Mouse (Mus musculus): ENCODE measurements around the gene Mpo. TPM values are rescaled to one million over a fixed set of nuclear protein-coding genes. Genes with fewer than 3 reads are reported as not detected.

The Mpo gene
- polyA plus RNA-seq, 1 experiment from 2014 or later, result 1.2 TPM

GRCm38 (mm10) chr11:87760301-87761081 is 32.9 kb upstream of the Mpo start, which contains the start of gene Tspoap1:
Gene Tspoap1, plus strand, starts transcription at chr11:87760541.
- ATAC-seq (ENCODE audit: low FRiP score, low read depth), result peak; percentile 75
- H3K4me3 ChIP-seq, result peak within 1 kb of the TSS; percentile 74
- H3K36me3 ChIP-seq, result no peaks in the 10 kb centered on the region
- H3K4me2 ChIP-seq (replicated peaks), result peak within 1 kb of the TSS; percentile 98
- WGBS, result 6% methylated on average over 23 of the region's 23 CpGs
- H3K9me3 ChIP-seq, result no peaks in the 10 kb centered on the region
- peaks cover 52% of the 10 kb centered on the region for H3K4me1 ChIP-seq
- H3K9ac ChIP-seq (replicated peaks), result peak within 1 kb of the TSS; percentile 65
- peak within 1 kb of the TSS; percentile 77 for H3K27ac ChIP-seq (replicated peaks)
- H3K27me3 ChIP-seq, result peaks cover 52% of the 10 kb centered on the region

- H3K9ac ChIP-seq (replicated peaks), result peak overlapping the region; percentile 65
- WGBS, result 66% methylated on average over 11 of the region's 11 CpGs
- H3K4me1 ChIP-seq, result peaks cover 52% of the 10 kb centered on the region
Observed at GRCm38 (mm10) chr11:87761181-87761721, 32.1 kb upstream of the Mpo start.

GRCm38 (mm10) chr11:87761806-87762701 is 31.3 kb upstream of the Mpo start:
- H3K4me3 ChIP-seq, result peak overlapping the region; percentile 74
- H3K4me2 ChIP-seq (replicated peaks), result peak overlapping the region; percentile 98
- H3K9ac ChIP-seq (replicated peaks), result peak overlapping the region; percentile 82
- 0 out of 2 replicates have a peak overlapping the region, but pooled peaks have one; percentile 58 for H3K27ac ChIP-seq (replicated peaks)
- WGBS, result 80% methylated on average over 14 of the region's 14 CpGs
- H3K36me3 ChIP-seq, result no peaks in the 10 kb centered on the region
- H3K9me3 ChIP-seq, result no peaks in the 10 kb centered on the region
- H3K27me3 ChIP-seq, result peaks cover 67% of the 10 kb centered on the region
- no peak for ATAC-seq (ENCODE audit: low FRiP score, low read depth)
- H3K4me1 ChIP-seq, result peaks cover 52% of the 10 kb centered on the region

More at GRCm38 (mm10) chr11:87761181-87761721, 32.1 kb upstream of the Mpo start:
- no peaks in the 10 kb centered on the region for H3K36me3 ChIP-seq
- peak overlapping the region; percentile 98 for H3K4me2 ChIP-seq (replicated peaks)
- H3K27me3 ChIP-seq, result peaks cover 60% of the 10 kb centered on the region
- ATAC-seq (ENCODE audit: low FRiP score, low read depth), result no peak
- no peaks in the 10 kb centered on the region for H3K9me3 ChIP-seq
- no peak overlapping the region; the same call in 1 of the 2 replicates for H3K27ac ChIP-seq (replicated peaks)
- H3K4me3 ChIP-seq, result peak overlapping the region; percentile 74

- H3K4me3 ChIP-seq, result peak overlapping the region; percentile 74
- 43% methylated on average over 12 of the region's 12 CpGs for WGBS
- peak overlapping the region; percentile 58 for H3K27ac ChIP-seq (replicated peaks)
- peak overlapping the region; percentile 82 for H3K9ac ChIP-seq (replicated peaks)
- peaks cover 52% of the 10 kb centered on the region for H3K4me1 ChIP-seq
- H3K36me3 ChIP-seq, result no peaks in the 10 kb centered on the region
- peak overlapping the region; percentile 98 for H3K4me2 ChIP-seq (replicated peaks)
- no peak for ATAC-seq (ENCODE audit: low FRiP score, low read depth)
- H3K27me3 ChIP-seq, result peaks cover 67% of the 10 kb centered on the region
- H3K9me3 ChIP-seq, result no peaks in the 10 kb centered on the region
Observed at GRCm38 (mm10) chr11:87762702-87763385, 30.5 kb upstream of the Mpo start.

GRCm38 (mm10) chr11:87763511-87763987 is 29.8 kb upstream of the Mpo start:
- peaks cover 52% of the 10 kb centered on the region for H3K4me1 ChIP-seq
- peaks cover 4% of the 10 kb centered on the region; the same call in 1 of the 2 replicates for H3K36me3 ChIP-seq
- peak; percentile 60 for ATAC-seq (ENCODE audit: low FRiP score, low read depth)
- H3K27me3 ChIP-seq, result peaks cover 67% of the 10 kb centered on the region
- peak overlapping the region; percentile 82 for H3K9ac ChIP-seq (replicated peaks)
- peak overlapping the region; percentile 98 for H3K4me2 ChIP-seq (replicated peaks)
- no peaks in the 10 kb centered on the region for H3K9me3 ChIP-seq
- WGBS, result under 1% methylated on average over 17 of the region's 17 CpGs
- peak overlapping the region; percentile 58 for H3K27ac ChIP-seq (replicated peaks)
- peak overlapping the region; percentile 74 for H3K4me3 ChIP-seq

- H3K27me3 ChIP-seq, result peaks cover 67% of the 10 kb centered on the region
- under 1% methylated on average over 65 of the region's 65 CpGs for WGBS
- peak; percentile 50 for ATAC-seq (ENCODE audit: low FRiP score, low read depth)
- peak overlapping the region; percentile 58 for H3K27ac ChIP-seq (replicated peaks)
- peaks cover 6% of the 10 kb centered on the region; the same call in 1 of the 2 replicates for H3K36me3 ChIP-seq
- peak overlapping the region; percentile 74 for H3K4me3 ChIP-seq
- peak overlapping the region; percentile 82 for H3K9ac ChIP-seq (replicated peaks)
- peaks cover 52% of the 10 kb centered on the region for H3K4me1 ChIP-seq
- H3K9me3 ChIP-seq, result no peaks in the 10 kb centered on the region
- H3K4me2 ChIP-seq (replicated peaks), result peak overlapping the region; percentile 98
Observed at GRCm38 (mm10) chr11:87763988-87764876, 29.1 kb upstream of the Mpo start.

- no peak for ATAC-seq (ENCODE audit: low FRiP score, low read depth)
- Histone ChIP-seq H3K4me3 (no peak overlapping the region), H3K36me3 (peaks cover 41% of the 10 kb centered on the region), H3K27me3 (peaks cover 26% of the 10 kb centered on the region), H3K4me2 (replicated peaks) (no peak overlapping the region), H3K9ac (replicated peaks) (no peak overlapping the region), H3K4me1 (peaks cover 17% of the 10 kb centered on the region), H3K27ac (replicated peaks) (no peak overlapping the region), H3K9me3 (no peaks in the 10 kb centered on the region)
- 96% methylated on average over 2 of the region's 4 CpGs for WGBS
Observed at GRCm38 (mm10) chr11:87768745-87769144, 24.6 kb upstream of the Mpo start.

GRCm38 (mm10) chr11:87770989-87771388 is 22.4 kb upstream of the Mpo start:
- no peak overlapping the region for H3K4me2 ChIP-seq (replicated peaks)
- 62% methylated on average over 3 of the region's 3 CpGs for WGBS
- H3K27ac ChIP-seq (replicated peaks), result no peak overlapping the region
- no peaks in the 10 kb centered on the region for H3K4me1 ChIP-seq
- peaks cover 15% of the 10 kb centered on the region for H3K27me3 ChIP-seq
- no peak overlapping the region for H3K4me3 ChIP-seq
- H3K36me3 ChIP-seq, result peaks cover 49% of the 10 kb centered on the region
- no peak for ATAC-seq (ENCODE audit: low FRiP score, low read depth)
- no peak overlapping the region for H3K9ac ChIP-seq (replicated peaks)
- no peaks in the 10 kb centered on the region for H3K9me3 ChIP-seq

- no peak overlapping the region for H3K4me3 ChIP-seq
- H3K27me3 ChIP-seq, result peaks cover 6% of the 10 kb centered on the region; the same call in 1 of the 2 replicates
- WGBS, result 94% methylated on average over 3 of the region's 3 CpGs
- H3K36me3 ChIP-seq, result peaks cover 49% of the 10 kb centered on the region
- no peak overlapping the region for H3K27ac ChIP-seq (replicated peaks)
- ATAC-seq (ENCODE audit: low FRiP score, low read depth), result no peak
- H3K9ac ChIP-seq (replicated peaks), result no peak overlapping the region
- no peak overlapping the region for H3K4me2 ChIP-seq (replicated peaks)
- no peaks in the 10 kb centered on the region for H3K9me3 ChIP-seq
- no peaks in the 10 kb centered on the region for H3K4me1 ChIP-seq
Observed at GRCm38 (mm10) chr11:87772354-87772753, 21.0 kb upstream of the Mpo start.

GRCm38 (mm10) chr11:87778100-87778765 is 15.1 kb upstream of the Mpo start:
- Histone ChIP-seq H3K27me3 (peaks cover 26% of the 10 kb centered on the region), H3K36me3 (peaks cover 13% of the 10 kb centered on the region), H3K9ac (replicated peaks) (peak overlapping the region; percentile 49), H3K9me3 (no peaks in the 10 kb centered on the region), H3K4me2 (replicated peaks) (peak overlapping the region; percentile 51), H3K27ac (replicated peaks) (no peak overlapping the region), H3K4me3 (peak overlapping the region; percentile 26), H3K4me1 (peaks cover 17% of the 10 kb centered on the region)
- peak; percentile 80 for ATAC-seq (ENCODE audit: low FRiP score, low read depth)
- WGBS, result 10% methylated on average over 31 of the region's 32 CpGs
